1 mouse cellular context compared by ENCODE assay signal in the genomic region with DNA sequence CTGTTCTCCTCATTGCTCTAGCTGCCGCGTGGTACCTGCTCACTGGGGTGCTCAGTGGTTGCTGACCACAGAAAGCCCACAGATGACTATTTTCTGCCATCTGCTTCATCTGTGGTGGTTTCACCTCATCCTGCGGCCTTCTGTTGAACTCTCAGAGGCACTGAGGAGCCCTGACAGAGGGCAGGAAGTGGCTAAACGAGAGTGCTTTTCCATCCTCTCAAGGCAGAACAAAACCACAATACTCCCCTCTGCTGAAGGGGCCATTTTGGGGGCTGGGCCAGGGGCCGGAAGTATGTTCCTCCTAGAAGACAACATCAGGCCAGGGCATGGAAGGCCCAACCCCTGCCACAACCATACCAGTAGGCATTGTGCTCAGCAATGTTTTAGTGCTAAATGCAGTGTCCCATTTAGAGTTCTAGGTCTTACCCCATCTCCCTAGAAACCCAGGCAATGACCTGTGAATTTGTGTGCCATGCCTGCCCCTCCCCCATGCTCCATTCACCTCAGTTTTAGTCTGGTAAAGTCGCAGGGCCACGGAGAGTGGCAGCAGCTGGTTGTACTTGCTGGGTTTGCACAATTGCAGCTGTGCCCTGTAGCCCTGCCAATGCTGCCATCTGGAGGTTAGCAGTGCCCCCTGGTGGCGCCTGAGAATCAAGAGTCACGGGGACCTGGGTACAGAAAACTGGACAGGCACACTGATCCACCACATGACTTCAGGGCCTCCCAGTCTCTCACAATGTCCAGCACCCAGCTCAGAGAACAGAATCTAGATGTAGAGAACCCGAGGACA.
TF ChIP-seq lines count a peak whose summit lies in the region.

No protein-coding gene starts in this region.

TF ChIP-seq in MEL, 35 proteins besides CTCF, POLR2A, EP300 and RAD21 (continued from another document):
- 0 out of 2 replicates have a peak, but pooled peaks have one; percentile 40 for TF ChIP-seq MAX (IDR thresholded peaks at IDR 0.05; ENCODE audit: low read length)
- TF ChIP-seq MEF2A (IDR thresholded peaks at IDR 0.05; ENCODE audit: extremely low read depth, insufficient replicate concordance, low read depth, low read length, poor library complexity, severe bottlenecking), result no peak
